In genomic region chrX:169813673-169814072, GRCm38 (mm10) we compare ENCODE assay signal across 14 mouse cellular contexts.
DNase-seq lines count a peak whose midpoint lies in the region.
"Had no signal": no experiment of that assay in that cellular context is flagged by ENCODE, and none has a peak within 500 bp of the region (broad histone marks: within the 10 kb centered on the region; RNA-seq: fewer than 3 reads in every experiment).

No protein-coding gene starts in this region.

- DNase-seq in cerebellum, adult 11 months, result peak; percentile 2
- no peak for DNase-seq in cerebellum, postnatal 14 days
- peak; percentile 38 for DNase-seq in cerebellum, adult 11-12 months
- DNase-seq in cerebellum, adult 8-10 months, result peak; percentile 13
- DNase-seq in cerebellum, postnatal 25 days, result peak; percentile 17 to 50
- DNase-seq in urinary bladder, adult 18-20 months (ENCODE audit: low spot score in 2 of 2), result no peak
- DNase-seq in lung, postnatal 14 days, result no peak
- DNase-seq: adrenal gland, postnatal 10 days; adrenal gland, postnatal 36 days; B cell, adult 2 months; forebrain, postnatal 0 days; gastrocnemius, postnatal 10 days; heart, adult 11 months; kidney, adult 2 months had no signal

Comparison
In these comparisons a context has a peak if more than half of its experiments do, and no peak if none do; other contexts are left out.
1. DNase-seq: peak in cerebellum, adult 11 months (single experiment), cerebellum, adult 11-12 months (single experiment), cerebellum, adult 8-10 months (single experiment) and cerebellum, postnatal 25 days (2 of 2); none in cerebellum, postnatal 14 days (0 of 2), urinary bladder, adult 18-20 months (0 of 2) and lung, postnatal 14 days (single experiment).